Mouse (Mus musculus) liver, embryonic 13.5 days (tissue): Measurements from ENCODE around the gene Tirap. TPM values are rescaled to one million over a fixed set of nuclear protein-coding genes. Genes with fewer than 3 reads are reported as not detected.

ENCODE experiments used
- ATAC-seq: fragments of 200-750 bp; cut with Nextera tagmentation; 2 replicates; pipeline ENCODE4 v1.8.0; 2017; ENCODE audit warnings: low read depth, mild to moderate bottlenecking, moderate number of reproducible peaks, moderate library complexity
- DNase-seq: peaks from one replicate; pipeline ENCODE4 v3.0.0; 2022
- H3K27ac ChIP-seq: fragments of 300-500 bp; sonication (generic); 2 replicates; pipeline ENCODE4 v1.5.1; 2015; ENCODE audit warnings: moderate library complexity, mild to moderate bottlenecking, inconsistent platforms
- H3K27me3 ChIP-seq: fragments of 300-500 bp; sonication (generic); 2 replicates; pipeline ENCODE4 v1.6.1; 2015; ENCODE audit warnings: mild to moderate bottlenecking, inconsistent platforms
- H3K36me3 ChIP-seq: fragments of 300-500 bp; sonication (generic); 2 replicates; pipeline ENCODE4 v1.6.1; 2015; ENCODE audit warnings: mild to moderate bottlenecking, inconsistent platforms
- H3K4me1 ChIP-seq: fragments of 300-500 bp; sonication (generic); replicated peaks from 2 replicates; pipeline ENCODE4 v1.6.1; 2015; ENCODE audit warnings: inconsistent platforms
- H3K4me2 ChIP-seq: fragments of 300-500 bp; sonication (generic); 2 replicates; pipeline ENCODE4 v1.6.1; 2015; ENCODE audit warnings: inconsistent platforms, mild to moderate bottlenecking, moderate library complexity
- H3K4me3 ChIP-seq: fragments of 300-500 bp; sonication (generic); replicated peaks from 2 replicates; pipeline ENCODE4 v1.5.1; 2015; ENCODE audit warnings: mild to moderate bottlenecking, inconsistent platforms
- H3K9ac ChIP-seq: fragments of 300-500 bp; sonication (generic); 2 replicates; pipeline ENCODE4 v1.6.1; 2015; ENCODE audit warnings: mild to moderate bottlenecking, inconsistent platforms
- H3K9me3 ChIP-seq: fragments of 300-500 bp; sonication (generic); replicated peaks from 2 replicates; pipeline ENCODE4 v1.6.1; 2016; ENCODE audit warnings: inconsistent platforms
- WGBS: fragments of 180-500 bp; shearing (Covaris S2); methylation state at CpG from one replicate; pipeline ENCODE4 v1.1.7; 2015; ENCODE audit not compliant: insufficient replicate concordance; 5-methylcytosine and 5-hydroxymethylcytosine counted together
- polyA plus RNA-seq: library from polyadenylated mRNA; unstranded; fragments of >200 nt; fragmentation: Nextera tagmentation; extraction: Ambion mirVana; gene quantifications from 2 replicates; pipeline ENCODE4 v1.2.1, GENCODE M21; 2015

Tirap gene
- polyA plus RNA-seq, 1 experiment from 2014 or later = 5.8 TPM

GRCm38 (mm10) chr9:35210542-35211474 is 10.7 kb upstream of the Tirap start, which contains the start of gene Foxred1:
Gene Foxred1 (minus strand): TSS chr9:35211055.
- Histone ChIP-seq H3K4me2 (peak within 1 kb of the TSS; percentile 95), H3K36me3 (peaks cover 74% of the 10 kb centered on the region), H3K4me1 (peaks cover 25% of the 10 kb centered on the region), H3K4me3 (peak within 1 kb of the TSS; percentile 89), H3K27ac (peak within 1 kb of the TSS; percentile 84), H3K27me3 (no peaks in the 10 kb centered on the region), H3K9me3 (no peaks in the 10 kb centered on the region), H3K9ac (peak within 1 kb of the TSS; percentile 90)
- WGBS = under 1% methylated on average over 72 of the region's 72 CpGs
- ATAC-seq (peak; percentile 99), DNase-seq (peak; percentile 99)

DNA sequence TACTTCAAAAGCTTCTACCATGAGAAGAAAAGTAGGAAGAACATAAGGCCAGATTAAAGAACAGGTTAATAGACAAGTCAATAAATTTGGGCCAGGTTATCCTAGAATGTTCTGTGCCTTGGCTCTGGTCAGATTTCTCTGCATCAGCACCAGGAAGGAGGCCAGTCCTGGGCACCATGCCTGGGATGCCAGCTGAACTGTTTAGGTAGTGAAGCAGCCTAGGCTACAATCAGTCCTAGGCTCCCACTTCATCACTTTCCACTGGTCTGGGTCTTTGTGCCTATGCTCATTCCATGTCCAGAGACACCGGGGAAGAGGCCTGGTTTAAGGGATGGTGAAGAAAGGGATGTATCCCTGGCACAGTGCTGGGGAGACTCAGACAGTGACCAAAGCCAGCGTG is 4.3 kb upstream of the Tirap start:
- Histone ChIP-seq H3K9ac (no peak overlapping the region), H3K36me3 (peaks cover 53% of the 10 kb centered on the region), H3K4me3 (no peak overlapping the region), H3K27ac (no peak overlapping the region), H3K4me1 (peaks cover 47% of the 10 kb centered on the region), H3K9me3 (no peaks in the 10 kb centered on the region), H3K27me3 (no peaks in the 10 kb centered on the region), H3K4me2 (no peak overlapping the region)
- DNase-seq (no peak), ATAC-seq (no peak)
- 79% methylated on average over 2 of the region's 2 CpGs for WGBS

- H3K4me3 ChIP-seq = no peak overlapping the region
- H3K4me1 ChIP-seq = peaks cover 50% of the 10 kb centered on the region
- WGBS = 27% methylated on average over 3 of the region's 3 CpGs
- no peak overlapping the region for H3K4me2 ChIP-seq
- no peaks in the 10 kb centered on the region for H3K27me3 ChIP-seq
- ATAC-seq (no peak), DNase-seq (no peak)
- no peak overlapping the region for H3K9ac ChIP-seq
- H3K9me3 ChIP-seq = no peaks in the 10 kb centered on the region
- H3K27ac ChIP-seq = 0 out of 2 replicates have a peak overlapping the region, but pooled peaks have one; percentile 4
- peaks cover 45% of the 10 kb centered on the region for H3K36me3 ChIP-seq
Measured at GRCm38 (mm10) chr9:35203536-35203935, 3.4 kb upstream of the Tirap start.

- H3K9ac ChIP-seq = peak overlapping the region; percentile 84
Measured at GRCm38 (mm10) chr9:35200529-35201060, 504 bp upstream of the Tirap start.

DNA sequence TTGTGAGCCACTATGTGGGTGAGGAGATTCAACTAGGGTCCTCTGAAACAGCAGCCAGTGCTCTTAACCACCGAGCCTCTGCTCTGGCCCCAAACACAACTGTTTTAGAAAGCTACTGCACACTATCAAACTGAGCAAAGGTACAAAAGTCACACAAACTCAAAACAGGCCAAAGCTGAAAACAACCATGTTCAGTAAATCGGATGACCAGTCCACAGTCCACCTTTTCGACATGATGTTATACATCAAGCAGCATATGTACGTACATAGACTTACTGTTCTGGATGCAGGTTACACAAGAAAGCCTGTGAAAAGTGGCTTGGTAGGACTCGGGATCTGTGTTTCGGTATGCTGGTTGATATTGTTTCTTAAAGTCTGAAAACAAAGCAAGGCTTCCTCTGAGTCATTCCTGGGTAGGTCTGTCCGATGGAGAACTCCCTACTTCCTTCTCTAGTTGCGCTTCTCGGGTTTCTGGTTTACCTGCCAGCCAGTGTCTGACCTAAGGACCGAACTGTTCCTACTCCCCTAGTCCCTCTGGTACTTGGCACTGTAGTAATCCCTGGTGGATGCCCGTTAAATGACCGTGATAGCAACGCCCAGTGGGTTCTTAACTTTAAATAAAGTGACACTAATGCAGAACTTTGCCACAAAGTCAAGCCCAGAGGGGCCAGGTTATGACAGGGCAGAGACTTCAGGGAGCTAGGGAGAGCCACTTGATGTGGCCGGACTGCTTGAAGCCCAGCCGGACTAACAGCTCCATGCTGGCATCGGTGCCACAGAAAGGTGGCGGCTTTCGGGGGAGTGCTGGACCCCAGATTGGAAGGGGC is 933 bp downstream of the Tirap start:
- peak overlapping the region; percentile 84 for H3K9ac ChIP-seq
- peak overlapping the region; percentile 74 for H3K4me3 ChIP-seq
- peaks cover 50% of the 10 kb centered on the region for H3K4me1 ChIP-seq
- peak overlapping the region; percentile 88 for H3K4me2 ChIP-seq
- no peaks in the 10 kb centered on the region for H3K27me3 ChIP-seq
- ATAC-seq = no peak; the same call in 1 of the 2 replicates
- H3K9me3 ChIP-seq = no peaks in the 10 kb centered on the region
- peak overlapping the region; percentile 68 for H3K27ac ChIP-seq
- DNase-seq = no peak
- H3K36me3 ChIP-seq = peaks cover 1% of the 10 kb centered on the region
- WGBS = 21% methylated on average over 18 of the region's 18 CpGs

More at GRCm38 (mm10) chr9:35200529-35201060, 504 bp upstream of the Tirap start:
- H3K27ac ChIP-seq = peak overlapping the region; percentile 68
- H3K9me3 ChIP-seq = no peaks in the 10 kb centered on the region
- peaks cover 54% of the 10 kb centered on the region for H3K4me1 ChIP-seq
- peak overlapping the region; percentile 74 for H3K4me3 ChIP-seq
- H3K36me3 ChIP-seq = peaks cover 15% of the 10 kb centered on the region
- no peaks in the 10 kb centered on the region for H3K27me3 ChIP-seq
- peak overlapping the region; percentile 88 for H3K4me2 ChIP-seq
- peak; percentile 59 for DNase-seq
- WGBS = 15% methylated on average over 9 of the region's 9 CpGs
- peak; percentile 74 for ATAC-seq

- H3K4me3 ChIP-seq = no peak overlapping the region
Measured at GRCm38 (mm10) chr9:35198351-35198750, 1.7 kb downstream of the Tirap start.

DNA sequence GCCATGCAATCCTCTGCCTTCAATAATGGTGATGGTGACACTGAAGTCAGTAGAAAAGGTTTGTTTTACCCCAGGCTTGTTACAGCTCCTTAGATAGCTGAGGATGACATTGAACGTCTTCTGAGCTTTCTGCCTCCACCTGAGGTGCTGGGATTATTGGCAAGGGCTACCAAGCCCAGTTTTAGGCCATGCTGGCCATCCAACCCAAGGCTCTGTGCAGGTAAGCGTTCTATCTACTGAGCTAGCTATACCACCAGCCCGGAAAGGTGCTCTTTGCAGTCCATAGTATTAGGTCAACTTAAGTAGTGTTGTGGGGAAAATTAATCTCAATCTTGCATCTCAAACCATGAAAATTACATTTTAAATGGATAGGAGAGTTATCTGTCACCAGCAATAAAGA is 2.5 kb downstream of the Tirap start:
- Histone ChIP-seq H3K9ac (no peak overlapping the region), H3K36me3 (no peaks in the 10 kb centered on the region), H3K27ac (no peak overlapping the region), H3K4me1 (peaks cover 36% of the 10 kb centered on the region), H3K27me3 (no peaks in the 10 kb centered on the region), H3K4me3 (no peak overlapping the region), H3K9me3 (no peaks in the 10 kb centered on the region), H3K4me2 (no peak overlapping the region)
- ATAC-seq (no peak), DNase-seq (no peak)
- 81% methylated on average over 3 of the region's 3 CpGs for WGBS

More at GRCm38 (mm10) chr9:35198351-35198750, 1.7 kb downstream of the Tirap start:
- no peaks in the 10 kb centered on the region for H3K27me3 ChIP-seq
- H3K9me3 ChIP-seq = no peaks in the 10 kb centered on the region
- peaks cover 43% of the 10 kb centered on the region for H3K4me1 ChIP-seq
- H3K27ac ChIP-seq = 0 out of 2 replicates have a peak overlapping the region, but pooled peaks have one; percentile 11
- H3K36me3 ChIP-seq = no peaks in the 10 kb centered on the region
- DNase-seq = no peak
- 79% methylated on average over 10 of the region's 10 CpGs for WGBS
- peak overlapping the region; percentile 88 for H3K4me2 ChIP-seq
- no peak for ATAC-seq
- H3K9ac ChIP-seq = 0 out of 2 replicates have a peak overlapping the region, but pooled peaks have one; percentile 84

DNA sequence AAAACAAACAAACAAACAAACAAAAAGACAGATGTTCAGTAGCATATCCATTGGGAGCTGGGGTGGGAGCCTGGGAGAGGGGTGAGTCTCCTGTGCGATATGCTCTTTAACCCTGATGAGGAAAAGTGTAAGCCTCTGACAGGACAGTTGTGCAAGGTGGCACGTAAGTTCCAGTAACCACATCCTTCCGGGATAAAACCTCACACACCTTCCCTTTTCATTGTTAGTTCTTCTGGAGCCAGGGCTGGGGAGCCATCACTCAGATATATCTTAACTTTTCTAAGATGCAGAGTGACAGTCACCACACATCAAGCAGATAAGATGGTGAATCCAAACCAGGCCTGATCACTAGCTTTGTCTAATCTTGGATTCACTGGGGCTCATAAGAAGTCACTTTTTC is 6.0 kb downstream of the Tirap start:
- no peak overlapping the region for H3K4me3 ChIP-seq
- DNase-seq = no peak
- H3K27me3 ChIP-seq = no peaks in the 10 kb centered on the region
- no peaks in the 10 kb centered on the region for H3K9me3 ChIP-seq
- H3K4me2 ChIP-seq = no peak overlapping the region
- H3K27ac ChIP-seq = no peak overlapping the region
- H3K9ac ChIP-seq = no peak overlapping the region
- peaks cover 15% of the 10 kb centered on the region for H3K36me3 ChIP-seq
- 61% methylated on average over 3 of the region's 3 CpGs for WGBS
- no peak for ATAC-seq
- peaks cover 8% of the 10 kb centered on the region for H3K4me1 ChIP-seq

DNA sequence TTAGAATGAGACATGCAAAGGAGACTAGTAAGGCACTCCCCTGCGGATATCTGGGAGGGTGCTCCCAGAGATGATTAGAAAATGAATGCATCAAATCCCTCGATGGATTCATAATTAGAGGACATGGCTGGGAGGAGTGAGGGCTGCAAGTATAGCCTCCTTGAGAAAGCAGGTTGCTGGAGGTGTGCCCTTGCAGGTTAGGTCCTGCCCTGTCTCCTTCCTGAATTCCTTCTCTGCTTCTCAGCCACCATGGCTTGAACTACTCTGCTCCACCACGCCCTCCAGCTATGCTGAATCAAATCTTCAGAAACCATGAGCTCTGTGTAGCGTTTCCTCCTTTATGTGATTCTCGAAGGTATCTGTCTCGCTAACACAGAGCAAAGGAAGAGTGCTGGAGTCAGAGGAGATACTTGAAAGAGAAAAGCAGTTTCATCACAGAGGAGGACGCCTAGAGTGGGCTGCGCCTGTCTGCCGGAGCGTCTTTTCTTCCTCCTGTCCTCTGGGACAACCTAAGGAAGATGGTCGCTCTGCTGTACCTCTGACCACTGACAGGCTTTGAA is 7.0 kb downstream of the Tirap start:
- Histone ChIP-seq H3K9me3 (no peaks in the 10 kb centered on the region), H3K4me2 (no peak overlapping the region), H3K4me1 (no peaks in the 10 kb centered on the region), H3K27ac (no peak overlapping the region), H3K36me3 (peaks cover 23% of the 10 kb centered on the region), H3K4me3 (no peak overlapping the region), H3K9ac (no peak overlapping the region), H3K27me3 (no peaks in the 10 kb centered on the region)
- no peak for ATAC-seq
- 82% methylated on average over 11 of the region's 11 CpGs for WGBS
- DNase-seq = no peak

GRCm38 (mm10) chr9:35188700-35189099 is 11.4 kb downstream of the Tirap start:
- no peak for DNase-seq
- no peak overlapping the region for H3K4me3 ChIP-seq
- no peak overlapping the region for H3K9ac ChIP-seq
- 85% methylated on average over 22 of the region's 22 CpGs for WGBS
- H3K4me1 ChIP-seq = no peaks in the 10 kb centered on the region
- ATAC-seq = no peak
- H3K27ac ChIP-seq = no peak overlapping the region
- peaks cover 30% of the 10 kb centered on the region for H3K36me3 ChIP-seq
- H3K27me3 ChIP-seq = no peaks in the 10 kb centered on the region
- no peak overlapping the region for H3K4me2 ChIP-seq
- H3K9me3 ChIP-seq = no peaks in the 10 kb centered on the region
